Mouse (Mus musculus): ENCODE data around the gene Zfp534. TPM values are rescaled to one million over a fixed set of nuclear protein-coding genes. Genes with fewer than 3 reads are reported as not detected.
A peak's percentile ranks its signal among the peaks of the same experiment; 100 is the strongest.
"Not testable (repeated sequence)": the region's sequence is repeated elsewhere in the genome, so short reads cannot be mapped to it uniquely, and the experiment has no call there.

The Zfp534 gene
- not detected in 2 replicates for polyA plus RNA-seq (2015; fragmentation: Nextera tagmentation; extraction: Ambion mirVana)

GRCm38 (mm10) chr4:147702453-147702852 lies at the start of gene Zfp534:
Zfp534 (minus strand) TSS chr4:147702553.
- H3K4me1 ChIP-seq; H3K27ac ChIP-seq; H3K4me2 ChIP-seq (replicated peaks); ATAC-seq (ENCODE audit: low FRiP score, low read depth); H3K9me3 ChIP-seq; H3K9ac ChIP-seq; H3K27me3 ChIP-seq; H3K4me3 ChIP-seq; H3K36me3 ChIP-seq: not testable (repeated sequence)
- 75% methylated on average over 3 of the region's 3 CpGs for WGBS

- H3K27ac ChIP-seq; H3K4me3 ChIP-seq; H3K36me3 ChIP-seq; H3K9ac ChIP-seq; ATAC-seq (ENCODE audit: low FRiP score, low read depth); H3K27me3 ChIP-seq; H3K4me2 ChIP-seq (replicated peaks); H3K4me1 ChIP-seq: not testable (repeated sequence)
- H3K9me3 ChIP-seq: peaks cover 10% of the 10 kb centered on the region; the same call in 1 of the 2 replicates
- WGBS: 93% methylated on average over 14 of the region's 15 CpGs
Measured at GRCm38 (mm10) chr4:147746255-147746654, 43.9 kb upstream of the Zfp534 start.

- H3K27ac ChIP-seq; H3K27me3 ChIP-seq; H3K9ac ChIP-seq; ATAC-seq (ENCODE audit: low FRiP score, low read depth); H3K36me3 ChIP-seq; H3K9me3 ChIP-seq; H3K4me1 ChIP-seq: not testable (repeated sequence)
- WGBS: 29% methylated on average over 63 of the region's 63 CpGs
- Histone ChIP-seq H3K4me2 (replicated peaks) (peak overlapping the region; percentile 58), H3K4me3 (peak overlapping the region; percentile 41)
Measured at GRCm38 (mm10) chr4:147738636-147739369, 36.5 kb upstream of the Zfp534 start.

GRCm38 (mm10) chr4:147655245-147655644 lies 47.1 kb downstream of the Zfp534 start:
- not testable (repeated sequence) for H3K27me3 ChIP-seq; H3K4me2 ChIP-seq (replicated peaks); ATAC-seq (ENCODE audit: low FRiP score, low read depth); H3K9me3 ChIP-seq; H3K27ac ChIP-seq; H3K9ac ChIP-seq; H3K4me1 ChIP-seq; H3K4me3 ChIP-seq; H3K36me3 ChIP-seq
- WGBS: 89% methylated on average over 5 of the region's 5 CpGs

GRCm38 (mm10) chr4:147647407-147647806 lies 54.9 kb downstream of the Zfp534 start:
- WGBS: no CpG with 5 or more reads among the region's 3 CpGs
- not testable (repeated sequence) for H3K27ac ChIP-seq; ATAC-seq (ENCODE audit: low FRiP score, low read depth); H3K4me2 ChIP-seq (replicated peaks); H3K9ac ChIP-seq; H3K27me3 ChIP-seq; H3K4me1 ChIP-seq; H3K4me3 ChIP-seq; H3K36me3 ChIP-seq; H3K9me3 ChIP-seq

GRCm38 (mm10) chr4:147642413-147642812 lies 59.9 kb downstream of the Zfp534 start, which contains the start of gene Zfp979:
Zfp979 (minus strand) TSS chr4:147642513.
- H3K4me3 ChIP-seq; ATAC-seq (ENCODE audit: low FRiP score, low read depth); H3K9ac ChIP-seq; H3K36me3 ChIP-seq; H3K4me2 ChIP-seq (replicated peaks); H3K27me3 ChIP-seq; H3K4me1 ChIP-seq; H3K9me3 ChIP-seq; H3K27ac ChIP-seq: not testable (repeated sequence)
- WGBS: no CpG with 5 or more reads among the region's 6 CpGs

GRCm38 (mm10) chr4:147641932-147642331 lies 60.4 kb downstream of the Zfp534 start:
- WGBS: 45% methylated on average over 2 of the region's 3 CpGs
- not testable (repeated sequence) for H3K4me1 ChIP-seq; H3K36me3 ChIP-seq; H3K9me3 ChIP-seq; H3K4me2 ChIP-seq (replicated peaks); H3K27me3 ChIP-seq; H3K27ac ChIP-seq; ATAC-seq (ENCODE audit: low FRiP score, low read depth); H3K9ac ChIP-seq; H3K4me3 ChIP-seq

GRCm38 (mm10) chr4:147633818-147634262 lies 68.5 kb downstream of the Zfp534 start:
- not testable (repeated sequence) for H3K4me3 ChIP-seq; H3K9me3 ChIP-seq; H3K36me3 ChIP-seq; H3K27me3 ChIP-seq; H3K27ac ChIP-seq; H3K4me2 ChIP-seq (replicated peaks); H3K9ac ChIP-seq; H3K4me1 ChIP-seq
- WGBS: no CpG with 5 or more reads among the region's 2 CpGs
- ATAC-seq (ENCODE audit: low FRiP score, low read depth): peak; percentile 77

Other genes with a start within 250 kb of the Zfp534 start
- 6.9 and 8.5 TPM in 2 replicates for gene Zfp982, start 210.1 kb downstream of the Zfp534 start, polyA plus RNA-seq (2015; fragmentation: Nextera tagmentation; extraction: Ambion mirVana)
- gene Gm16503, start 162.3 kb downstream of the Zfp534 start, polyA plus RNA-seq (2015; fragmentation: Nextera tagmentation; extraction: Ambion mirVana): 0.87 and 1.2 TPM in 2 replicates
- gene Zfp985, start 149.3 kb downstream of the Zfp534 start, polyA plus RNA-seq (2015; fragmentation: Nextera tagmentation; extraction: Ambion mirVana): 0.13 TPM in 2 replicates
- gene Zfp979, start 60.0 kb downstream of the Zfp534 start, polyA plus RNA-seq (2015; fragmentation: Nextera tagmentation; extraction: Ambion mirVana): 2.7 TPM in 2 replicates
- gene Zfp984, start 107.2 kb upstream of the Zfp534 start, polyA plus RNA-seq (2015; fragmentation: Nextera tagmentation; extraction: Ambion mirVana): 6.1 and 7.1 TPM in 2 replicates
- gene Zfp933, start 145.8 kb upstream of the Zfp534 start, polyA plus RNA-seq (2015; fragmentation: Nextera tagmentation; extraction: Ambion mirVana): 5.4 and 7.1 TPM in 2 replicates
- gene Miip, start 166.3 kb upstream of the Zfp534 start, polyA plus RNA-seq (2015; fragmentation: Nextera tagmentation; extraction: Ambion mirVana): 42.8 and 48.8 TPM in 2 replicates
- gene Fv1, start 166.4 kb upstream of the Zfp534 start, polyA plus RNA-seq (2015; fragmentation: Nextera tagmentation; extraction: Ambion mirVana): 11.3 and 13.0 TPM in 2 replicates
- gene Mfn2, start 202.2 kb upstream of the Zfp534 start, polyA plus RNA-seq (2015; fragmentation: Nextera tagmentation; extraction: Ambion mirVana): 33.7 and 37.8 TPM in 2 replicates
- 78.2 and 82.8 TPM in 2 replicates for gene Plod1, start 234.2 kb upstream of the Zfp534 start, polyA plus RNA-seq (2015; fragmentation: Nextera tagmentation; extraction: Ambion mirVana)
- gene 2510039O18Rik, start 238.3 kb upstream of the Zfp534 start, polyA plus RNA-seq (2015; fragmentation: Nextera tagmentation; extraction: Ambion mirVana): 13.4 and 13.7 TPM in 2 replicates

Data from limb, embryonic 13.5 days (tissue).